Mouse (Mus musculus): Measurements from ENCODE around the gene Col25a1. TPM values are rescaled to one million over a fixed set of nuclear protein-coding genes. Genes with fewer than 3 reads are reported as not detected.

Col25a1 gene
- polyA plus RNA-seq, 1 experiment from 2014 or later, result 3.0 TPM

- no peak overlapping the region for H3K4me3 ChIP-seq (ENCODE audit: low read depth, low read length)
- no peak overlapping the region for H3K9ac ChIP-seq (ENCODE audit: low read depth, low read length)
- H3K4me2 ChIP-seq, result no peak overlapping the region
- H3K27me3 ChIP-seq (ENCODE audit: control insufficient read depth, insufficient read depth, low read length), result no peaks in the 10 kb centered on the region
- H3K4me1 ChIP-seq (ENCODE audit: control insufficient read depth, insufficient read depth, low read length), result no peaks in the 10 kb centered on the region
- 64% methylated on average over 5 of the region's 5 CpGs for WGBS (ENCODE audit: insufficient replicate concordance)
- H3K27ac ChIP-seq (ENCODE audit: low read depth, low read length), result no peak overlapping the region
- H3K9me3 ChIP-seq (replicated peaks; ENCODE audit: control insufficient read depth, low read length), result no peaks in the 10 kb centered on the region
- ATAC-seq (replicated peaks; ENCODE audit: insufficient number of reproducible peaks, low FRiP score, low TSS enrichment), result no peak
- H3K36me3 ChIP-seq (ENCODE audit: control insufficient read depth, insufficient read depth, low read length), result no peaks in the 10 kb centered on the region
Observed at GRCm38 (mm10) chr3:130633859-130634258, 502.6 kb downstream of the Col25a1 start.

- Histone ChIP-seq H3K4me2 (no peak overlapping the region), H3K4me1 (ENCODE audit: control insufficient read depth, insufficient read depth, low read length) (no peaks in the 10 kb centered on the region), H3K4me3 (ENCODE audit: low read depth, low read length) (no peak overlapping the region), H3K27ac (ENCODE audit: low read depth, low read length) (no peak overlapping the region), H3K27me3 (ENCODE audit: control insufficient read depth, insufficient read depth, low read length) (no peaks in the 10 kb centered on the region), H3K9me3 (replicated peaks; ENCODE audit: control insufficient read depth, low read length) (no peaks in the 10 kb centered on the region), H3K36me3 (ENCODE audit: control insufficient read depth, insufficient read depth, low read length) (no peaks in the 10 kb centered on the region), H3K9ac (ENCODE audit: low read depth, low read length) (no peak overlapping the region)
- ATAC-seq (replicated peaks; ENCODE audit: insufficient number of reproducible peaks, low FRiP score, low TSS enrichment), result no peak
- 79% methylated on average over 11 of the region's 11 CpGs for WGBS (ENCODE audit: insufficient replicate concordance)
Observed at GRCm38 (mm10) chr3:130646110-130646810, 515.0 kb downstream of the Col25a1 start.

Other genes starting within 250 kb of the Col25a1 start
- gene Casp6, start 230.1 kb upstream of the Col25a1 start, polyA plus RNA-seq (2014; fragmentation: Nextera tagmentation; extraction: Ambion mirVana), result 86.7 and 91.9 TPM in 2 replicates
- 4.2 and 4.3 TPM in 2 replicates for gene Mcub, start 161.3 kb upstream of the Col25a1 start, polyA plus RNA-seq (2014; fragmentation: Nextera tagmentation; extraction: Ambion mirVana)
- 27.1 and 27.9 TPM in 2 replicates for gene Sec24b, start 69.9 kb upstream of the Col25a1 start, polyA plus RNA-seq (2014; fragmentation: Nextera tagmentation; extraction: Ambion mirVana)